Mouse (Mus musculus) c-Kit-positive CD71-negative TER-119-negative erythroid progenitor cells, embryonic 14.5 days (primary cell): Measurements from ENCODE around the gene Crb2.

Source experiments
- DNase-seq: peaks from one replicate; pipeline ENCODE4 v3.0.0-alpha.2; 2013; ENCODE audit warnings: low read depth

Gene Crb2

DNA sequence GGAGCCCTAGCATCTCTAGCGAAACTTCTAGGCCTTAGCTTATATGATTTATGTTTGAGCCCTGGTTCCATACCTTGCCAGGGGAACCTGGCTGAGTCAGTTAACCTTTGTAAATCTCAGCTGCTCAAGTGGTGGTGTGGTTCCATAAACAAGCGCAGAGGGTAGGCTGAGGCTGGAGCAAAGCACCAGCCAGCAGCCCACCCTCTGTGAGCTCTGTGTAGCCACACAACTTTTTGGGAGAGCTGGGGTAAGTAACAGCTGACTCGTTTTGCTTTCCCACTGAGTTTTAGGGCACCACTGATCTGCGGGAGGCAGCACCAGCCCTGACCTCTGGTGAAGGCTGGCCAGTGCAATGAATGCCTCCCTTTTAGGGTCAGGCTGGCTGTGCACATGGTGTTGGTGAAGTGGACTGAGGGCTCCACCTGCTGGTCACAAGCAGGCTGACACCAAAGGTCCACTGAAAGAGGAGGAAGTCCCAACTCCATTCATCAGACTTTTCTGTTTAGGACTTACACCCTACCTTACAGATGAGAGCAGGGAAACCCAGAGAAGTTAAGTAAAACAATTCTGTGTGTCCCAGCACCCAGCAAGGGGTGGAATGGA is 26.7 kb downstream of the Crb2 start:
- peak; percentile 50 for DNase-seq

DNA sequence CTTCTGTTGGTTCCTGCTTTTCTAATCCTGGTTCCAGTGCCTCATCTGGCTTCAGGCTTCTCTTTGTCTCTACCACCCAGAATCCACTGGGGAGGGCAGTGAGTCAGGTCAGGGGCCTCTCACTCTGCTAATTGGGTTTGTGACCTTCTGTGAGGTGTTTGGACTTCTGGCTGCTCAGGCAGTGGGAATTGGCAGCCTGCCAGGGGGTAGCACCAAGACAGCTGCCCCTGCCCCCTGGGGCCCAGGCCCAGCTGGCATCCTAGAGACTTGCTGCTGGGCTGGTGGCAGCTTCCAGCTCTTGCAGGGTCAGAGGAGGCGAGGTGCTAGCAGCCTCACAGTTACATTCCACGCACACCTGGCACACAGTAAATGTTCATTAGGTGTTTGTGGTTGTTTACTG is 35.6 kb downstream of the Crb2 start:
- DNase-seq, result no peak

DNA sequence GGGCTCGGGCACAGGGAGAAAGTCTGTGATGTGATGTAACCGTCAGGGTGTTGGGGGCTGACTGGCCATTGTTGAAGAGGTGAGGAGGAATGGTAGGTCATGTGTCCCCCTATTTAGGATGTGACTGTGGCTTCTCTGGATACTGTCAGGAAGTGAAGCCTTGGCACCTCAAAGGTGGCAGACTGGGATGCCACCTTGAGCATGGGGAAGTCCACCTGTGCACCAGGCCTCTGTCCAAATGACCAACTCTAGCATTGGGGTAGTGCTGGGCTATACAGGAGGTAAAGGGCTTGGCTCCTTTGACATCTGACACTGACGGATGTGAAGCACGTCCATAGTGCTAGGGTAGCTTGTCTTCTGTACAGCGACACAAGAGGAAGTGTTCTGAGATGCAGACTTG is 36.4 kb downstream of the Crb2 start:
- DNase-seq, result no peak

GRCm38 (mm10) chr2:37814820-37815361 is 38.8 kb downstream of the Crb2 start:
- no peak for DNase-seq

GRCm38 (mm10) chr2:37815676-37816075 is 39.6 kb downstream of the Crb2 start:
- DNase-seq, result peak; percentile 47

DNA sequence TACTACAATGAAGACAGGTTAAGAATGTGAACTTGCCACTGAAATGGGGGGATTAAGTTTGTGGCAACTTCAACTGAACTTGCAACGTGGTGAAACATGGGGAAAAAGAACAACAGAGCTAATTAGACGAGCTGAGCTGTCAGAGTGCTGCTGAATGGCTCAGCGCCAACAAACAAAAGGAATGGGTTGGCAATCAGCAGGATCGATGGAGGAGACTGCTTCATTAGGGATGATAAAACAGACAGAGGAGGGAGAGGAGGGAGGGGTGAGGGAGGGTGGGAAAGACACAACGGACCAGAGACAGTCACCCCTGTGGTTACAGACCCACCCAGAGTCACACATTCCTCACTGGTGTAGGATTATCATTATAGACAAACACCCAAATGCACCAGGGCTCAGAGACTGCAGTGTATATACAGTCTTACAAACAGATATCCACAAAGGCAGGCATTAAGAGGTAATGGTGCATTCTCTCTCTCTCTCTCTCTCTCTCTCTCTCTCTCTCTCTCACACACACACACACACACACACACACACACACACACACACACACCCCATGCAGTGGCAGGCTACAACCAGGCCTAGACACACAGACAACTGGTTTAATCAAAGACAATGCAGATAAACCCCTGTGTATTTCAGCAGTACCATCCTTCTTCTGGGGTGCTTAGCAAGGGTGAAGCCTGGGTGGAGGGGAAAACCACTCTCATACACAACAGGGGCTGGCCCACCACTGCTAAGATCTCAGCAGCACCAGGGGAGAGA is 42.9 kb downstream of the Crb2 start:
- no peak for DNase-seq

DNA sequence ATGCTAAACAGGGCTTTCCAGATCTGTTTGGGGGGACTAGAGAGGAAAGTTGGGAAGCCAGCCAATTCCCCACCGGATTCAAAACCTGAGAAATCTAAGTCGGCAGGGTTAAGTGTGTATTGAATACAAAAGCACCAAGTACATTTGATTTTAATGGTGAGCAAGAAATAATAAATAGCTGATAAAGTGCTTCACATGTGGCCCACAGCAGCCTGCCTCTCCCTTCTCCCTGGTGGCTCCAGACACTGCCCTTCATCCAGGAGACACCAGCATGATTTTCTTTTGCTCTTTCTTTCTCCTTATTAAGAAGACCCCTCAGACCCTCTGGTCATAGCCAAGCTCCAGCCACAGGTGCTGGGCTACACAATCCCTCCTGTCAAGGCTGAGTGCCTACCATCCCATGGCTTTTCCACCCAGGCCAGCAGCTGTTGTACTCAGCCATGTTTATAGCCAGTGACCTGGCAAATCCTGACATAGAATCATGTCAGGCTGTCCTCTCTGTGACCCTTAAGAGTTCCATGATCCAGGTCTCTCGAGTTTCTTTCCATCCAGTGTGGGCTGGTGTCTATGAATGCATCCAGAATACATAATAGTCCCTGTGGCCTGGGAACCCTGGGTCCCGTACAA is 43.6 kb downstream of the Crb2 start:
- no peak for DNase-seq

- DNase-seq, result no peak
Observed at GRCm38 (mm10) chr2:37822122-37822521, 46.1 kb downstream of the Crb2 start.

GRCm38 (mm10) chr2:37823826-37824225 is 47.8 kb downstream of the Crb2 start:
- DNase-seq, result no peak

- DNase-seq, result no peak
Observed at GRCm38 (mm10) chr2:37829758-37830275, 53.8 kb downstream of the Crb2 start.

DNA sequence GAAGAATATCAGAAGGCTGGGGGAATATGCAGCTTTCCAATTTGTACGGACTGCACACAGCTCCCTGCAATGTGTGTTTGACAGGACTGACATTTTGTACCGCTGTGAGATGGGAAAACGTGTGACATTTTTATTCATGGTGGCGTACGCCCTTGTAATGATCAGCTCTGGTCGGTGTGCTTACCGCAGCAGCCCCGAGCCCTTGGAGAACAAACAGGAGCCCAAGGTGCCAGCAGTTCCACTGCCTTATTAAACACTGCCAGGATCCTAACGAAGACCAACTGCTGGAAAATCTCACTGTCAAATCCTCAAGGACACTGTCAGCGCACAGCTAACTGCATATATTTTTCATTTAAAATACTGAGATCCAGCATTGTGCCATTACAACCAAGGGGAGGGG is 56.2 kb downstream of the Crb2 start:
- no peak for DNase-seq

- DNase-seq, result no peak
Observed at GRCm38 (mm10) chr2:37836926-37837325, 60.9 kb downstream of the Crb2 start.

DNA sequence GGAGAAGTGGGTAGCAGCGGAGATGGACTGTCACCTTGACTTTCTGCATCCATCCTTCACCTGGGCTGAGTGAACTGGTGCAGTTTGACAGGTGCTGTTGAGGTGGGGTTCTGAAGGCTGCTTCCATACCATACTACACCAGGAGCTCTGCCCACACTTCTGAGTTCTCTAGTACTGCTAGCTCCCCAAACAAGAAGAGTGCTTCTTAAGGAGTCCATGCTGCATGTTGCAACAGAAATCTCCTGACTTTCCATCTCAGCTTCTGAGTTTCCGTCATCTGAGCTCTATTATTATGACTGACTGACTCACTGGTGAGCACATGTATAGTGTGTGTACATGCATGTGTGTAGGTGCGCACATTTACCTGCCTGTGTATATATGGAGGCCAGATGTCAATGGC is 61.5 kb downstream of the Crb2 start:
- no peak for DNase-seq

GRCm38 (mm10) chr2:37838202-37838984 is 62.3 kb downstream of the Crb2 start:
- no peak for DNase-seq

DNA sequence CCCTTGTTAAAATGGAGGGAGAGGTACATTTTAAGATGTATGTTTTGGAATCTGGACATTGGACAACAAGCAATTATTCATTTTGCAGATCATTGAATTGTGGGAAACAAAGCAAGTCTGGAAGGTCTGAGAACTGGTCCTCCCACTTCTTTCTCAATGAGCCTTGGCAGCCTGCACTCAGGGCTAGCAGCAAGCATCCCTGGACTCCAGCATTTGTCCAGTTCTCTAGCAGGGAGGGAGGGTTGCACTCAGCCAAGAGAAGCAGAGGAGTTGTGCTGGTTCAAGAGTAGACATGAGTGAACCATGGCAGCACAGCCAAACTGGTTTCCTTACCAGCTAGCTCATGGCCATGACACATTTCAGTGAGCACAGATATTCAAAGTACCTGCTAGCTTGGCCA is 63.9 kb downstream of the Crb2 start:
- DNase-seq, result no peak

DNA sequence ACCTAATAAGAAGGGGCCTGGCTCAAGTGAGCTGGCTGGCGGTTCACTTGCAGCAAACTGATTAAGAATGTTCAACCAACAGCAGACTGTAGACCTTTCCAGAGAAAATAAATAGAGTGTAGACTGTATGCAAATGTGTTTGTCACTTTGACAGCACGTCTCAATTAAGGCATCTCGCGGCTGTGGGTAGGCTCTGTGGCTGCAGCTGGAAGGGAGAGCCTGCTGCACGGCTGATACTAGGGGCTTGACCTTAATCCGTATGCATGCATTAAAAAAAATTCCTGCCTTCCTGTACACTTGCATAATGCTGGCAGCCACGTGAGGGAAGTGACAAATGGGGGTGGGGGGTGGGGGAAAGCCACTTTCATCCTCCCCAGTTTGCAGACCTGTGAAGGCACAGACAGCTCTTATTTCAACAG is 66.1 kb downstream of the Crb2 start:
- DNase-seq, result no peak

GRCm38 (mm10) chr2:37842719-37843118 is 66.7 kb downstream of the Crb2 start:
- DNase-seq, result no peak
